Mouse (Mus musculus): ENCODE measurements around the gene Gramd1c. TPM values are rescaled to one million over a fixed set of nuclear protein-coding genes. Genes with fewer than 3 reads are reported as not detected.
A peak's percentile ranks its signal among the peaks of the same experiment; 100 is the strongest.

The Gramd1c gene
- total RNA-seq, 2 experiments from 2014 or later, result 0.18 to 0.42 TPM

DNA sequence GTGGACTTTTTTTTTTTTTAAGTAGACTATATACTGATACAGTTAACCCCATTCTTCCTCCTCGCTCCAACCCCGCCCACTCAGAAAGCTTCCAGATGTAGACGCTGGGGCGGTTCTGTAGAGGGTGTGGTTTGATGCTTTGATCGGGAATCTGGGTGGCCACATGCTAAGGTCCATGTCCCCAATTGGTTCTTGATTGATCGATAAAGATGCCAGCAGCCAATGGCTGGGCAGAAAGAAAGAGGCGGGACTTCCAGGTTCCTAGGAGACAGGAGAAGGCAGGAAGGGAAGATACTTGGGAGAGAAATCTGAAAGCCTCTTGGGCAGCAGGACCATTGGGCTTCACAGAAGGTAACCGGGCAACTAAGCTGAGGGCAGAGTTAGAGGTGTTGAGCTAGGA, 7.4 kb downstream of the Gramd1c start:
- intact Hi-C loops (cut with DNase I), result no loop called here

DNA sequence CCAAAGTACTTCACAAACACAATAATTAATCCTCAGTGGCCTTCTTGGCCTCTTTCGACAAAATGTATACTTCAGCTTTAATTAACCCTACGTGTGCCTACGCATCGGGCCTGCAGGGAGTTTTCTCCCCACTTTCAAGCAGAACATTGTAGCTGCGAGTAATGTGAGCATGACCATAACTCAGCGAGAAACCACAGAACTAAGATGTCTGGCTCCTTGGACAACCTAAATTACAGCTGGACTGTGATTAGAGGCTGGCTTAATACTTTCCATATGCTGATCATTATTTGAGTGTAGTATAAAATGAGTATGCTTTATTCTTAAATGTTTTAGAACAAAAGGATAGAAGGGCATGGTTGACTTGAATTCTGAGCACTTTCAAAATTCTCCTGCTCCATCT, 9.9 kb downstream of the Gramd1c start:
- Histone ChIP-seq H3K4me3 (no peak overlapping the region), H3K27ac (no peak overlapping the region)
- intact Hi-C loops (cut with DNase I), result no loop called here
- no peak for DNase-seq
- no peak for TF ChIP-seq CTCF (IDR thresholded peaks at IDR 0.05)

More for the DNA sequence above, 7.4 kb downstream of the Gramd1c start:
- DNase-seq, result no peak
- Histone ChIP-seq H3K4me3 (no peak overlapping the region), H3K27ac (no peak overlapping the region)
- no peak for TF ChIP-seq CTCF (IDR thresholded peaks at IDR 0.05)

DNA sequence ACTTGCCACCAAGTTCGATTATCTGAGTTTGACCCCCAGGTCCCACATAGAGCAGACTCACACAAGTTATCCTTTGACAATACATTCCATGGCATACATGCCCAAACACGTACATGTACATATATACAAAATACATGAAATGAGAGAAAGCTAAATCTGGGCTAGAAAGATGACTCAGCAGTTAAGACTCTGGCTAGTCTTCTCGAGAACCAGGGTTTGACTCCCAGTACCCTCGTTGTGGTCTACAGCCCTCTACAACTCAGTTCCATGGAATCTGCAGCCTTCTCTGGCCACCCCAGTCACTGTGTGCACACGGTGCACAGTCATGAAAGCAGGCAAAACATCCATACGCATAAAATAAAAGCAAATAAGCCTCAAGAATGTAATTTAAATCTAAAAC, 10.8 kb downstream of the Gramd1c start:
- Histone ChIP-seq H3K4me3 (no peak overlapping the region), H3K27ac (no peak overlapping the region)
- DNase-seq, result no peak
- intact Hi-C loops (cut with DNase I), result no loop called here
- no peak for TF ChIP-seq CTCF (IDR thresholded peaks at IDR 0.05)

DNA sequence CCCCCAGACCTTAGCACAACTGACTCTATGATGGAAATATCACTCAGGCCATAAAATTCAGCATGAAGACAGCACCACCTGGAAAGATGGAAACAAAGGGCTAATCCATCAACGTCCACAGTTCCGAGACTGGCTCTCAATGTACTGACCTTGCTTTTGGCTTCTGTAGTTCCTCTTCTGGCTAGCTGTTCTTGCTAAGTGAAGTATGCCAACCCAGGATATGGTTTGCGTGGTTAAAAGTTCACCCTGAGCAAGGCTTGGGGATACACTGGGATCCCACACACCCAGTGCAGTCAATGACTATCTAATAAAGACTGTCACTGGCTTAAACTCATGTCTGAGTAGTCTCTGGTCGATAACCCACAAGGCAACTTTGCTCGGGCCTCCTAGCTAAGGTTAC, 13.0 kb downstream of the Gramd1c start:
- no peak for DNase-seq
- intact Hi-C loops (cut with DNase I), result no loop called here
- H3K27ac ChIP-seq, result no peak overlapping the region
- H3K4me3 ChIP-seq, result no peak overlapping the region
- no peak for TF ChIP-seq CTCF (IDR thresholded peaks at IDR 0.05)

DNA sequence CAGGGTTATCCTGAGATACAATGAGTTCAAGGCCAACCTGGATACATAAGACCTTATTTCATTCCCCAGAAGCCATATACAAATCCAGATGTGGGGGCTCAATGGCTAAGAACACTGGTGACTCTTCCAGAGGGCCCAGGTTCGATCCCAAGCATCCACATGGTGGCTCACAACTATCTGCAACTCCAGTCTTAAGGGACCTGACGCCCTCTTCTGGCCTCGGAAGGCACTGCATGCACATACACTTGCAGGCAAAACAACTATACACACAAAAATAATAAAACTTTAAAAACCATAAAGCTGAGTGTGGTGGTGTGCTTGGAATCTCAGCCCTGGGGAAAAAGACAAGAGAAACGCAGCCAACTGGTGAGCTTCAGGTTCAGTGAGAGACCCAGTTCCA, 24.0 kb downstream of the Gramd1c start:
- Histone ChIP-seq H3K27ac (no peak overlapping the region), H3K4me3 (no peak overlapping the region)
- TF ChIP-seq CTCF (IDR thresholded peaks at IDR 0.05), result peak; percentile 31; the same call in 1 of the 2 replicates
- DNase-seq, result no peak
- intact Hi-C loops (cut with DNase I), result no loop called here

DNA sequence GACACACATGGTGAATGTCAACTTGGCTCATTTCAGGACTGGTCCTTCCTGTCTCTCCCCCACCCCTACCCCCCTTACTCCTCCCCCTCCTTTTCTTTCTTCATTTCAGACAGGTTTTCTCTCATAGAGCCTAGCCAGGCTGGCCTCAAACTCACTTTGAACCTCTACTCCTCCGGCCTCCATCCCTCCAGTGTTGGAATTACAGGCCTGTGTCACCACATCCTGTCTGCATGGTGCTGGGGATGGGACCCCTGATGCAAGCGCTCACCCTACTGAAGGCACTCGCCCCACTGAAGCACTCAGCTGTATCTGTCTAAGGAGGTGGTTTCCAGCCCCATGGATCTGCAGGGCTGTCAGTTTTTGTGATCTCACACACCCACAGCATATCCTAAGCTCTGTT, 27.9 kb downstream of the Gramd1c start:
- H3K27ac ChIP-seq, result no peak overlapping the region
- DNase-seq, result no peak
- intact Hi-C loops (cut with DNase I), result no loop called here
- no peak overlapping the region for H3K4me3 ChIP-seq
- no peak for TF ChIP-seq CTCF (IDR thresholded peaks at IDR 0.05)

DNA sequence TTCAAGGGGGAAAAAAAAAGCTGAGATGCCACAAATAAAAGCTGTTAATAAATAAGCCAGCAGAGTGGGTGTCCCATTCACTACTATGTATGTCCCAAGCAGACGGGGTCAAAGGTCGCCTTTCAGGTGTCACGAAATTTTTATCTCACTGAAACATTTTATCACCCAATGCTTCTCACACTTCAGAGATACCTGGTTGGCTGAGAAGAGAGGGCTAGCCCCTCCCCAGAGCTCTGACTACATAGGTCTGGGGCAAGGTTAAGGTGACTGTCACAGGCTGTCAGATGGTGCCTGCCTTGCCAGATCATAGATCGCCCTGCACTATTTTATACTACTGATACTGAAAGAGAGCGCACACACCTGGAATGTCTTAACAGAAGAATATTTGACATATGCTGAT, 29.8 kb downstream of the Gramd1c start:
- Histone ChIP-seq H3K4me3 (no peak overlapping the region), H3K27ac (no peak overlapping the region)
- intact Hi-C loops (cut with DNase I), result no loop called here
- no peak for TF ChIP-seq CTCF (IDR thresholded peaks at IDR 0.05)
- no peak for DNase-seq

DNA sequence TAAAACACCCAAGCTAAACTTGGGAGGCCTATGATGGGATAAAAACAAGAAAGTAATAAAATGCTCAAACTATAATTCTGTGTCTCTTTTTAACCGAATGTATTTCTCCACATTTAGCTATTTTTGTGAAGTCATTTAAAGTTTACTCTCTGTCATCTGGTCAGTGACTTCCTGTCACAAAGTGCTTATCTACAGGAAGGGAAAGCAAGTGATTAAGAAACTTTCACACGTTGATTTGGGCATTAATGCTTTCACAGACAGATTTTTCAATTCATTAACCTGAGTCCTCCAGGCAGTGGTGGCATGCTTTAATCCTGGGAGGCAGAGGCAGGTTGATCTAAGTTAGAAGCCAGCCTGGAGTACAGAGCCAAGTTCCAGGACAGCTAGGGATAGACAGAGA, 33.9 kb downstream of the Gramd1c start:
- no peak for TF ChIP-seq CTCF (IDR thresholded peaks at IDR 0.05)
- Histone ChIP-seq H3K4me3 (no peak overlapping the region), H3K27ac (no peak overlapping the region)
- intact Hi-C loops (cut with DNase I), result no loop called here
- DNase-seq, result no peak

DNA sequence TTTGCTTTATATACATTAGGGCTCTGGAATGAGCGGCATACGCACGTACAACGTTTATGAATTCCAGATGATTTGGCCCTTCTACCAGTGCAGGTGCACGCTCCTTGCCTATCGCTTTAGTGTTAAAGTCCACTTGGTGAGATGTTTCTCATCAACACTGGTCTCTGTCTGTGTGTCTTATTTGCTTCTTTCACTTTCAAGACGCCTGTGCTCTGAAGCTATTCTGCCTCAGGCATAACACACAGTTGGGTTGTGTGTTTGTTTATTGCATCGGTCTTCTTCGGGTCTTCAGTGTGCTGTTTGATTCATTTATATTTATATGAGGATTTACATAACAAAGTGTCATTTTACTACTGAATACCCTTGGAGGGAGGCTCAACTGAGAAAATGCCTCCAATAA, 36.3 kb downstream of the Gramd1c start:
- no peak for DNase-seq
- TF ChIP-seq CTCF (IDR thresholded peaks at IDR 0.05), result no peak
- intact Hi-C loops (cut with DNase I), result no loop called here
- H3K27ac ChIP-seq, result no peak overlapping the region
- H3K4me3 ChIP-seq, result no peak overlapping the region; the same call in 1 of the 2 replicates

DNA sequence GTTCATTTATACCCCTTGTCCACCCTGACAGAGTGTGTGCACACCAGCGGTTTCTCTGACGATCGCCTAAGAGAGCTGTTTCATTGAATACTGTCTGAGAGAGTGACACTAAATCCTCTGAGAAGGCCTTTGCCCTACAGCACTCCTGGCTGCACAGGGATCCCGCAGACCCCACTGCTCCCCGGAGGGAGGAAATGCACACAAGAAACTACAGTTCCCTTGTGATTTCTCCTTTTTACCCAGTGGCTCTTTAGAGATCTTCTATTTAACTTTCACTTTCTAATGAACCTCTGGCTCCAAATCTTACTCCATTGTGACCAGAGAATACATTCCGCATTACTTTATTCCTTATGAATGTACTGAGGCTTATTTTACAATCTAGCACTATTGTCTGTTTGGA, 36.9 kb downstream of the Gramd1c start:
- H3K27ac ChIP-seq, result no peak overlapping the region
- no peak for DNase-seq
- no peak for TF ChIP-seq CTCF (IDR thresholded peaks at IDR 0.05)
- peak overlapping the region; percentile 41 for H3K4me3 ChIP-seq
- intact Hi-C loops (cut with DNase I), result no loop called here

DNA sequence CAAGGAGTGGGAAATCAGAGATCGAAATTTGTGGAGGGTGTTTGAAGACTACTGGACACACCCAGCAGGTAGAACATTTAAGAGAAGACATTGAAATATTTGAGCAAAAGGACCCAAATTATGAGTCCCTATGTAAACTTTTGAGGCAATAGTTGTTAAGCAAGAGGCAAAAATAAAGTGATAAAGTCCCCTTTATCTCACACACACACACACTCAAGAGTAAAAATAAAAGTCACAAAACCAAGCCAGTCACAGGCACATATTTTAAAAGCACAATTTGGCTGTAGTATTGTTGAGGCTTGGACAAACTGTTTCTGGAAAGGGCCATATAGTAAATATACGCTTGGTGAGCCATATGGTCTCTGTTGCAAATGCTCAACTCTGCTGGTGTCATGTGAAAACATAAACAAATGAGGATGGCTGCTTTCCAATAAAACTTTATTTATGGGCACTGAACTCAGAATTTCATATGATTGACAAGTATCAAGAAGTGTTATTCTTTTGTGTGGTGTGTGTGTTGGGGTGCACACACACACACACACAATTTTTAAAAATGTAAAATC, 44.1 kb downstream of the Gramd1c start:
- intact Hi-C loops (cut with DNase I), result no loop called here
- TF ChIP-seq CTCF (IDR thresholded peaks at IDR 0.05), result no peak
- Histone ChIP-seq H3K4me3 (no peak overlapping the region), H3K27ac (no peak overlapping the region)
- no peak for DNase-seq

DNA sequence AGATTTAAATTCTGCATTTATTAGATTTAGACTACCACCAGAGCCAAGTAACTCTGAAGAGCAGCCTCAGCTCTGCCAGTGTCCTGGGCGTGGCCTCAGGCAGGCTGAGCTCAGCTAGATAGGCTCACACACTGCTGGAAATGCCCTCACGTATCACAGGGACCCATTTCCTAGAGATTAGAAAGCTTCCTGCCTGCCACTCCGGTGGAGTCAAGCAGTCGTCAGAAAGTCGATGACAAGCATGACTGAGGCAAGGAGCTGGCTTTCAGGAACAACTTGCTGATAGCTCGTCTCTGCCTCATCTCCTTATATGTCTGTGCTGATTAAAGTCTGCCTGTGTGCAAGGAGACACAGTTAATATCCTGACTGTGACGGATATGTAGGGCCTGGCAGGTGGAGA, 44.8 kb downstream of the Gramd1c start:
- TF ChIP-seq CTCF (IDR thresholded peaks at IDR 0.05), result no peak
- no peak for DNase-seq
- intact Hi-C loops (cut with DNase I), result no loop called here
- H3K4me3 ChIP-seq, result no peak overlapping the region
- H3K27ac ChIP-seq, result no peak overlapping the region

DNA sequence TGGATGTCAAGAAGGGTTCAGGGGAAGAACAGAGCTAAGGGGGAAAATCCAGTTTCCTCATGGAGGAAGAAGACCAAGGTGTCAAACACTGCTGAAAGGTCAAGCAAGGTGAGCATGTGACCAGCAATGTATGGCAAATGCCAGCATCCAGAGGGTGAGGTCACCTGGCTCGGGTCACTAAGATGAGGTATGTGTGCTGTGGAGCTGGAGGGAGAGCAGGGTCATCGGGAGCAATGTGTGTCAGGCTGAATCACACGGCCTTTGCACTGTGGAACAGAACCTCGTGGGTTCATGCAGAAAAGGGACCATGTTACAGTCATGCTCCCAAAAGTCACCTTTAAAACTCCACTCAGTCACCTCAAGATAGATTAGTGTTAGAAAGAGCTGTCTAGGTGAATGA, 45.4 kb downstream of the Gramd1c start:
- H3K27ac ChIP-seq, result no peak overlapping the region

DNA sequence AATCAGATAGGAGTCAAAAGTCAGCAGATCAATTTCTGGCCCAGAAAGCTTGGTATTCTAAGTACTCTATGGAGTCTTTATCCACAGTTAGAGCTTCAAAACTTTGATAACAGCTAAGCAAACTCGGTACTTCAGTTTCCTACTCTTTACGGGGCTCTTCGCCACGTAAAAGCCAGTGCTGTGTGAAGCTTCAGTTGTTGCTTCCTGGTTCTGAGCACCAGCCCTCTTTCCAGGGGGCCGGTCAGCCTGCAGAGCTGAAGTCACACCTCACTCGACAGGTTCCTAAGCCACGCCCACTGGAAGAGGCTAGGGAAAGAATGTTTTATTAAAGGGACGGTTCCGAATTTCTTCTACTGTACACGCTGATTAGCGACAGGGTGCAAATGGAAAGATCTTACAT, 47.0 kb downstream of the Gramd1c start:
- intact Hi-C loops (cut with DNase I), result no loop called here
- no peak for TF ChIP-seq CTCF (IDR thresholded peaks at IDR 0.05)
- no peak for DNase-seq
- Histone ChIP-seq H3K4me3 (peak overlapping the region; percentile 45), H3K27ac (no peak overlapping the region)

More for the DNA sequence above, 45.4 kb downstream of the Gramd1c start:
- no peak for DNase-seq
- no peak for TF ChIP-seq CTCF (IDR thresholded peaks at IDR 0.05)
- no peak overlapping the region for H3K4me3 ChIP-seq
- intact Hi-C loops (cut with DNase I), result no loop called here
